Mouse (Mus musculus): ENCODE measurements around the gene Ncor1.

- TF ChIP-seq CTCF (IDR thresholded peaks at IDR 0.05; ENCODE audit: borderline replicate concordance, control insufficient read depth, extremely low read depth, insufficient read depth, low read length, poor library complexity) = no peak
- TF ChIP-seq POLR2A (IDR thresholded peaks at IDR 0.05; ENCODE audit: control insufficient read depth, extremely low read depth, insufficient read depth, low read length, poor library complexity) = no peak
Measured at GRCm38 (mm10) chr11:62268381-62268780, 190.0 kb downstream of the Ncor1 start.
